Mouse (Mus musculus) thymus, adult 2 months (tissue): Measurements from ENCODE around the gene Pbdc1. TPM values are rescaled to one million over a fixed set of nuclear protein-coding genes. Genes with fewer than 3 reads are reported as not detected.
A peak's percentile ranks its signal among the peaks of the same experiment; 100 is the strongest.
"Not testable (repeated sequence)": the region's sequence is repeated elsewhere in the genome, so short reads cannot be mapped to it uniquely, and the experiment has no call there.

Source experiments
- DNase-seq: peaks from one replicate; pipeline ENCODE4 v3.0.0; 2021
- H3K27ac ChIP-seq: fragments of 200-500 bp; 2 replicates; pipeline ENCODE4 v1.5.1; 2012; ENCODE audit warnings: low read length, control low read depth; ENCODE audit not compliant: control insufficient read depth, insufficient read depth
- H3K27me3 ChIP-seq: fragments of 200-500 bp; 2 replicates; pipeline ENCODE4 v1.6.1; 2012; ENCODE audit warnings: mild to moderate bottlenecking, low read length, moderate library complexity, mixed read lengths; ENCODE audit not compliant: control insufficient read depth, insufficient read depth
- H3K36me3 ChIP-seq: fragments of 200-500 bp; 2 replicates; pipeline ENCODE4 v1.6.1; 2012; ENCODE audit warnings: mild to moderate bottlenecking, low read length, moderate library complexity; ENCODE audit not compliant: control insufficient read depth, insufficient read depth
- H3K4me1 ChIP-seq: fragments of 200-500 bp; replicated peaks from 2 replicates; pipeline ENCODE4 v1.6.1; 2012; ENCODE audit warnings: low read length; ENCODE audit not compliant: control insufficient read depth, insufficient read depth
- H3K4me3 ChIP-seq: fragments of 200-500 bp; 2 replicates; pipeline ENCODE4 v1.5.1; 2012; ENCODE audit warnings: mild to moderate bottlenecking, low read length, control low read depth, moderate library complexity; ENCODE audit not compliant: control insufficient read depth, insufficient read depth
- CTCF ChIP-seq: fragments of 200-500 bp; IDR thresholded peaks from 2 replicates; pipeline ENCODE4 v1.5.1; 2012; ENCODE audit warnings: mild to moderate bottlenecking, control low read depth, low read length, moderate library complexity, borderline replicate concordance; ENCODE audit not compliant: control insufficient read depth, poor library complexity, insufficient read depth; ENCODE audit errors: extremely low read depth
- POLR2A ChIP-seq: fragments of 200-500 bp; IDR thresholded peaks from 2 replicates; pipeline ENCODE4 v1.6.1; 2012; ENCODE audit warnings: mild to moderate bottlenecking, low read length, control low read depth, moderate library complexity; ENCODE audit not compliant: control insufficient read depth, poor library complexity, insufficient read depth; ENCODE audit errors: extremely low read depth
- WGBS: fragments of 180-500 bp; shearing (Covaris S2); methylation state at CpG from one replicate; pipeline ENCODE4 v1.1.7; 2018; 5-methylcytosine and 5-hydroxymethylcytosine counted together
- polyA plus RNA-seq: library from polyadenylated mRNA; depleted of rRNA; stranded (reverse); fragments of >200 nt; gene quantifications from 2 replicates; pipeline ENCODE4 v1.2.3, GENCODE M21; 2012

The Pbdc1 gene
- polyA plus RNA-seq, 1 experiment = 13.1 TPM

DNA sequence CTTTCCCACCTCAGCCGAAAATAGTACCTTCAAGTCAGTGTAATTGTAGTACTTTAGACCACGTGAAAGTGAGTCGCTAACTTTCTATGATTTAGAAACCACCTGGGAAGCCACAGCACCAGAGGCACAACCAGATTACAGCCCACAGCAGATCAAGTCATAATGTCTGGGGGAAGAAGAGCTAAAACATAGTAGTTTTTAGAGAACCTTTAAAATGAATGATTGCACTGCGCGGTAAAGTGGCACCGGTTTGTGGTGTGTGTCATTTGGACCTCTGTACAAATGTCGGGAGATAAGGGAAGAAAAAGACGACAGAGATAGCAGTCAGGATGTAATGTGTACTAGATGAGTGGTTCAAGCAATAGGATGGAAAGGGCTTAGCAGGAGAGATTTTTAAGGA is 540 bp downstream of the Pbdc1 start:
- Histone ChIP-seq H3K36me3 (no peaks in the 10 kb centered on the region; the same call in 1 of the 2 replicates), H3K27me3 (no peaks in the 10 kb centered on the region), H3K4me1 (no peaks in the 10 kb centered on the region), H3K27ac (peak overlapping the region; percentile 69; the same call in 1 of the 2 replicates), H3K4me3 (peak overlapping the region; percentile 91)
- WGBS = under 1% methylated on average over 8 of the region's 8 CpGs
- no peak for DNase-seq
- no peak for TF ChIP-seq POLR2A
- TF ChIP-seq CTCF = no peak

DNA sequence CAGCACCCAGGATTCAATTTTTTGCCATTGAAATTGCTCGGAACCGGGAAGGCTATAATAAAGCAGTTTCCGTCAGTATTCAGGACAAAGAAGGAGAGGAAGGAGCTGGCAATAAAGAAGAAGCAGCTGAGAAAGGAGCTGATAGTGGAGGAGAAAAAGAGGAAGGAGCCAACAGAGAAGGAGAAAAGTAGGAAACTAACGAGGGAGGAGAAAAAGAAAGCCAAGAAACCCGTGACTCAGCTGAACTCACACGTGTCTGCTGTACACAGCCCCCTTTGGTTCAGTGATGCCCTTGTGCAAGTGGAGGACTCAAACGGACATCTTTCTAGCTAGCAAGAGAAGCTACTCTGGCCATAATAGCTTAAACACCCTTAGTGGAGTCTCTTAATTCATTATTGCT is 3.5 kb downstream of the Pbdc1 start:
- H3K4me3 ChIP-seq, H3K36me3 ChIP-seq, DNase-seq, H3K27ac ChIP-seq, H3K27me3 ChIP-seq, H3K4me1 ChIP-seq: not testable (repeated sequence)
- WGBS = 86% methylated on average over 7 of the region's 7 CpGs

DNA sequence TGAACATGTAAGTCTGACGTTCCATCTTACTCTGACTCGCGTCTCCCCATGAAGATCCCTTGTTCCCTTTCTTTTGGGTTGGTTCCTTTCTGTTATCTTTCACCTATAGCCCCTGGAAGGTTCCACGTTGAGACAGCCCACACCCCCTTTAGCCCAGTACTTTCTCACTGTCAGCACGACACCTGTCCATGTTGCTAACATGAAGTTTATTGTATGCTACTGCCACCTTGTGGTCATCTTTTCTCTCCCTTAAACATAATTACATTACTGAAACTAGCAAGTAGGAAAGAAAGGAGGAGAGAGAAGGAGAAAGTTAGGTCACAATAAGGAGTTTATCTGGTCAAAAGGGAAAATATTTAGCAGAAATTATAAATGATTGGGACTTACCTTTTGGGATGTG is 24.6 kb downstream of the Pbdc1 start:
- H3K27me3 ChIP-seq = no peaks in the 10 kb centered on the region
- no peak for DNase-seq
- TF ChIP-seq CTCF (no peak), POLR2A (no peak)
- no peaks in the 10 kb centered on the region for H3K36me3 ChIP-seq
- H3K4me1 ChIP-seq = no peaks in the 10 kb centered on the region
- 59% methylated on average over 5 of the region's 5 CpGs for WGBS
- H3K4me3 ChIP-seq = no peak overlapping the region
- no peak overlapping the region for H3K27ac ChIP-seq

- no peak for TF ChIP-seq POLR2A
- no peak for TF ChIP-seq CTCF
- 79% methylated on average over 2 of the region's 2 CpGs for WGBS
Measured at GRCm38 (mm10) chrX:105114994-105115393, 35.4 kb downstream of the Pbdc1 start.

GRCm38 (mm10) chrX:105120275-105121226 is 41.0 kb downstream of the Pbdc1 start, which contains the start of gene Magee1:
Gene Magee1, plus strand, starts transcription at chrX:105120378.
- H3K27me3 ChIP-seq = no peaks in the 10 kb centered on the region
- 2% methylated on average over 65 of the region's 65 CpGs for WGBS
- H3K36me3 ChIP-seq = no peaks in the 10 kb centered on the region
- peak within 1 kb of the TSS; percentile 95 for H3K4me3 ChIP-seq
- TF ChIP-seq POLR2A = no peak
- TF ChIP-seq CTCF = no peak
- peak; percentile 67 for DNase-seq
- peaks cover 3% of the 10 kb centered on the region; the same call in 1 of the 2 replicates for H3K4me1 ChIP-seq
- H3K27ac ChIP-seq = no peak within 1 kb of the TSS

More at GRCm38 (mm10) chrX:105114994-105115393, 35.4 kb downstream of the Pbdc1 start:
- H3K36me3 ChIP-seq = no peaks in the 10 kb centered on the region
- no peak for DNase-seq
- H3K4me1 ChIP-seq = no peaks in the 10 kb centered on the region
- no peak overlapping the region for H3K27ac ChIP-seq
- H3K27me3 ChIP-seq = no peaks in the 10 kb centered on the region
- no peak overlapping the region for H3K4me3 ChIP-seq

DNA sequence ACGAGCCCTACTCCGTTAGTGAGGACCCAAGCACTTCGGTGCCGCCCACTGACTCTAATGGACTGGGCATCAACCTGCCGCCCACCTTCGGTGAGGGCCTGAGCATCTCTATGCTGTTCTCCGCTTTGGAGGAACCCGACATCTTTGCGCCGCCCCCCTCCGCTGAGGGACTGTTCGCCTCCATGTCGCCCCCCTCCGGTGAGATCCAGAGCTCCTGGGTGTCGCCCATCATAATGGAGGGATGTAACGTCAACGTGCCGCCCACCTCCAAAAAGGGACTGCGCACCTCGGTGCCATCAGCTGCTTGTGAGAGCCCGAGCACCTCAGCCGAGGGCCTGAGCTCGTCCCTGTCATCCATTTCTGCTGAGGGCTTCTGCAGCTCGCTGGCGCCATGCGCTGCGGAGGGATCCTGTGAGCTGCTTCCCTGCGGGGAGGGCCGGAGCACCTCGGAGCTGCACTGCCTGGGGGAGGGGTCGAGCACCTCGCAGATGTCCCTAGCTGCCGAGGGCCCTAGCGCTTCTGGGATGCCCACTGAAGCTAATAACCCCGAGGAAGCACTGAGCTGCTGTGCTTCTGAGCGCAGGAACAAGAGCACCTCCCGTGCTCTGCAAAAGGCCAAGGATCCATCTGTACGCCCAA is 41.8 kb downstream of the Pbdc1 start:
- 10% methylated on average over 35 of the region's 38 CpGs for WGBS
- peak; percentile 75 for TF ChIP-seq CTCF
- no peak for TF ChIP-seq POLR2A
- Histone ChIP-seq H3K27me3 (no peaks in the 10 kb centered on the region), H3K4me1 (peaks cover 3% of the 10 kb centered on the region; the same call in 1 of the 2 replicates), H3K36me3 (no peaks in the 10 kb centered on the region), H3K27ac (no peak overlapping the region), H3K4me3 (peak overlapping the region; percentile 95)
- DNase-seq = peak; percentile 83

DNA sequence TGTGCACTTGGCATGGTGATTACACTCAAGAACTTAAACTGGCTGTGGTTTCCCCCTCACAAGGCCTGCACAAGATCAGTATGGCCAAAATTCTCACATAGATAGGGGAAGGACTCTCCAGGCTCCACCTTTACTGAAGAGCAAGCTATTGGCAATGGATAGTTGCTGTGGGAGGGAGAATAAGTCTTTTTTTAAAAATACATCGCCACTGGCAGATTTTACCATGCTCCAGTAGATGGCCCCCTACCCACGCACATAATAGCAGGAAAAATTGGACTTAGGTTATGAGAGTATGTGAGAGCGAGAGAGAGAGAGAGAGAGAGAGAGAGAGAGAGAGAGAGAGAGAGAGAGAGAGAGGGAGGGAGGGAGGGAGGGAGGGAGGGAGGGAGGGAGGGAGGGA is 45.3 kb downstream of the Pbdc1 start:
- Histone ChIP-seq H3K27ac (no peak overlapping the region), H3K36me3 (no peaks in the 10 kb centered on the region), H3K4me3 (no peak overlapping the region), H3K4me1 (peaks cover 3% of the 10 kb centered on the region; the same call in 1 of the 2 replicates), H3K27me3 (no peaks in the 10 kb centered on the region)
- 9% methylated on average over 2 of the region's 3 CpGs for WGBS
- no peak for TF ChIP-seq POLR2A
- no peak for TF ChIP-seq CTCF
- no peak for DNase-seq
